Mouse (Mus musculus) heart, embryonic 10.5 days (tissue): ENCODE measurements at regions not wholly inside any gene's neighbourhood (a gene's known extent, or its start where the extent isn't known, plus 50 kb on each side); places are given as distances from the start of the nearest gene placed in this dataset.
A peak's percentile ranks its signal among the peaks of the same experiment; 100 is the strongest.

Experiments used
- DNase-seq: peaks from one replicate; pipeline ENCODE4 v3.0.0-alpha.2; 2017; ENCODE audit warnings: low spot score
- H3K27ac ChIP-seq: fragments of 300-500 bp; sonication (generic); 2 replicates; pipeline ENCODE4 v1.5.1; 2016; ENCODE audit warnings: mild to moderate bottlenecking
- H3K27me3 ChIP-seq: fragments of 300-500 bp; sonication (generic); 2 replicates; pipeline ENCODE4 v1.6.1; 2016; ENCODE audit warnings: mild to moderate bottlenecking; ENCODE audit not compliant: poor library complexity, insufficient read depth, severe bottlenecking
- H3K36me3 ChIP-seq: fragments of 300-500 bp; sonication (generic); 2 replicates; pipeline ENCODE4 v1.6.1; 2016; ENCODE audit warnings: mild to moderate bottlenecking, moderate library complexity
- H3K4me1 ChIP-seq: fragments of 300-500 bp; sonication (generic); 2 replicates; pipeline ENCODE4 v1.6.1; 2016; ENCODE audit warnings: mild to moderate bottlenecking
- H3K4me3 ChIP-seq: fragments of 300-500 bp; sonication (generic); 2 replicates; pipeline ENCODE4 v1.5.1; 2016; ENCODE audit warnings: mild to moderate bottlenecking, moderate library complexity
- H3K9me3 ChIP-seq: fragments of 300-500 bp; sonication (generic); 2 replicates; pipeline ENCODE4 v1.6.1; 2016; ENCODE audit warnings: mild to moderate bottlenecking, moderate library complexity
- WGBS: fragments of 180-500 bp; shearing (Covaris S2); methylation state at CpG from one replicate; pipeline ENCODE4 v1.1.7; 2016; 5-methylcytosine and 5-hydroxymethylcytosine counted together

GRCm38 (mm10) chr6:51736051-51736450, 212.3 kb downstream of the Snx10 start:
- Histone ChIP-seq H3K36me3 (no peaks in the 10 kb centered on the region), H3K4me3 (no peak overlapping the region), H3K27me3 (no peaks in the 10 kb centered on the region), H3K27ac (no peak overlapping the region), H3K4me1 (peaks cover 16% of the 10 kb centered on the region), H3K9me3 (no peaks in the 10 kb centered on the region)
- 81% methylated on average over 5 of the region's 5 CpGs for WGBS
- no peak for DNase-seq

GRCm38 (mm10) chr6:51743105-51743660, 219.5 kb downstream of the Snx10 start:
- Histone ChIP-seq H3K27me3 (no peaks in the 10 kb centered on the region), H3K9me3 (no peaks in the 10 kb centered on the region), H3K27ac (no peak overlapping the region), H3K4me1 (peaks cover 14% of the 10 kb centered on the region), H3K36me3 (no peaks in the 10 kb centered on the region), H3K4me3 (no peak overlapping the region)
- 62% methylated on average over 15 of the region's 15 CpGs for WGBS
- no peak for DNase-seq

GRCm38 (mm10) chr6:51744607-51745006, 220.9 kb downstream of the Snx10 start:
- H3K27ac ChIP-seq, result no peak overlapping the region
- H3K27me3 ChIP-seq, result no peaks in the 10 kb centered on the region
- no peak for DNase-seq
- H3K36me3 ChIP-seq, result no peaks in the 10 kb centered on the region
- 61% methylated on average over 2 of the region's 2 CpGs for WGBS
- no peaks in the 10 kb centered on the region for H3K9me3 ChIP-seq
- H3K4me1 ChIP-seq, result peaks cover 8% of the 10 kb centered on the region; the same call in 1 of the 2 replicates
- no peak overlapping the region for H3K4me3 ChIP-seq

GRCm38 (mm10) chr6:51754239-51754681, 230.6 kb downstream of the Snx10 start:
- Histone ChIP-seq H3K27ac (no peak overlapping the region), H3K9me3 (no peaks in the 10 kb centered on the region), H3K36me3 (no peaks in the 10 kb centered on the region), H3K4me1 (peaks cover 20% of the 10 kb centered on the region; the same call in 1 of the 2 replicates), H3K4me3 (no peak overlapping the region), H3K27me3 (no peaks in the 10 kb centered on the region)
- no peak for DNase-seq
- 70% methylated on average over 8 of the region's 8 CpGs for WGBS

GRCm38 (mm10) chr6:51757131-51757530, 233.4 kb downstream of the Snx10 start:
- WGBS, result 69% methylated on average over 3 of the region's 3 CpGs
- Histone ChIP-seq H3K27me3 (peaks cover 7% of the 10 kb centered on the region; the same call in 1 of the 2 replicates), H3K4me3 (no peak overlapping the region), H3K27ac (no peak overlapping the region), H3K4me1 (peaks cover 12% of the 10 kb centered on the region; the same call in 1 of the 2 replicates), H3K9me3 (no peaks in the 10 kb centered on the region), H3K36me3 (no peaks in the 10 kb centered on the region)
- no peak for DNase-seq

GRCm38 (mm10) chr6:51757746-51758145, 234.0 kb downstream of the Snx10 start:
- Histone ChIP-seq H3K27ac (no peak overlapping the region), H3K4me1 (peaks cover 6% of the 10 kb centered on the region; the same call in 1 of the 2 replicates), H3K4me3 (no peak overlapping the region), H3K27me3 (peaks cover 7% of the 10 kb centered on the region; the same call in 1 of the 2 replicates), H3K9me3 (no peaks in the 10 kb centered on the region), H3K36me3 (no peaks in the 10 kb centered on the region)
- DNase-seq, result no peak
- 88% methylated on average over 4 of the region's 4 CpGs for WGBS

- DNase-seq, result no peak
- H3K9me3 ChIP-seq, result no peaks in the 10 kb centered on the region
- 76% methylated on average over 3 of the region's 3 CpGs for WGBS
- no peak overlapping the region for H3K4me3 ChIP-seq
- peaks cover 7% of the 10 kb centered on the region; the same call in 1 of the 2 replicates for H3K27me3 ChIP-seq
- no peak overlapping the region for H3K27ac ChIP-seq
- peaks cover 4% of the 10 kb centered on the region; the same call in 1 of the 2 replicates for H3K4me1 ChIP-seq
- no peaks in the 10 kb centered on the region for H3K36me3 ChIP-seq
These were observed 235.1 kb downstream of the Snx10 start for GRCm38 (mm10) chr6:51758781-51759180.

GRCm38 (mm10) chr6:51760372-51760771, 236.7 kb downstream of the Snx10 start:
- 48% methylated on average over 5 of the region's 5 CpGs for WGBS
- H3K9me3 ChIP-seq, result no peaks in the 10 kb centered on the region
- H3K27ac ChIP-seq, result no peak overlapping the region
- no peaks in the 10 kb centered on the region for H3K36me3 ChIP-seq
- H3K27me3 ChIP-seq, result peaks cover 13% of the 10 kb centered on the region; the same call in 1 of the 2 replicates
- H3K4me3 ChIP-seq, result no peak overlapping the region
- peaks cover 4% of the 10 kb centered on the region; the same call in 1 of the 2 replicates for H3K4me1 ChIP-seq
- DNase-seq, result no peak

GRCm38 (mm10) chr6:51761506-51761905, 237.8 kb downstream of the Snx10 start:
- Histone ChIP-seq H3K4me3 (no peak overlapping the region), H3K27me3 (peaks cover 19% of the 10 kb centered on the region; the same call in 1 of the 2 replicates), H3K36me3 (no peaks in the 10 kb centered on the region), H3K4me1 (peaks cover 4% of the 10 kb centered on the region; the same call in 1 of the 2 replicates), H3K27ac (no peak overlapping the region), H3K9me3 (no peaks in the 10 kb centered on the region)
- WGBS, result 68% methylated on average over 5 of the region's 5 CpGs
- DNase-seq, result no peak

- Histone ChIP-seq H3K36me3 (no peaks in the 10 kb centered on the region), H3K4me3 (no peak overlapping the region), H3K9me3 (no peaks in the 10 kb centered on the region), H3K27me3 (0 out of 2 replicates have a peak, but pooled peaks cover 19% of the 10 kb centered on the region), H3K4me1 (peaks cover 9% of the 10 kb centered on the region), H3K27ac (no peak overlapping the region)
- WGBS, result 51% methylated on average over 3 of the region's 3 CpGs
- DNase-seq, result no peak
These were observed 242.8 kb downstream of the Snx10 start for GRCm38 (mm10) chr6:51766482-51766881.

GRCm38 (mm10) chr6:51767582-51768341, 244.1 kb downstream of the Snx10 start:
- Histone ChIP-seq H3K27me3 (0 out of 2 replicates have a peak, but pooled peaks cover 19% of the 10 kb centered on the region), H3K27ac (peak overlapping the region; percentile 72), H3K4me1 (peaks cover 9% of the 10 kb centered on the region), H3K4me3 (peak overlapping the region; percentile 40), H3K36me3 (no peaks in the 10 kb centered on the region), H3K9me3 (no peaks in the 10 kb centered on the region)
- 10% methylated on average over 15 of the region's 15 CpGs for WGBS
- DNase-seq, result peak; percentile 78

- Histone ChIP-seq H3K4me1 (peaks cover 9% of the 10 kb centered on the region), H3K27me3 (0 out of 2 replicates have a peak, but pooled peaks cover 10% of the 10 kb centered on the region), H3K27ac (no peak overlapping the region), H3K4me3 (no peak overlapping the region), H3K36me3 (no peaks in the 10 kb centered on the region), H3K9me3 (no peaks in the 10 kb centered on the region)
- WGBS, result 70% methylated on average over 9 of the region's 9 CpGs
- no peak for DNase-seq
These were observed 241.3 kb downstream of the Skap2 start for GRCm38 (mm10) chr6:51771001-51771400.

GRCm38 (mm10) chr6:51771424-51771823, 240.9 kb downstream of the Skap2 start:
- 78% methylated on average over 11 of the region's 11 CpGs for whole genome bisulfite sequencing
- Histone ChIP-seq H3K4me3 (no peak overlapping the region), H3K27me3 (0 out of 2 replicates have a peak, but pooled peaks cover 7% of the 10 kb centered on the region), H3K27ac (no peak overlapping the region), H3K4me1 (peaks cover 9% of the 10 kb centered on the region), H3K36me3 (no peaks in the 10 kb centered on the region), H3K9me3 (no peaks in the 10 kb centered on the region)
- DNase-seq, result no peak
